Mouse (Mus musculus) heart, embryonic 14.5 days (tissue): ENCODE measurements around the gene Sult3a1. TPM values are rescaled to one million over a fixed set of nuclear protein-coding genes. Genes with fewer than 3 reads are reported as not detected.

Source experiments
- ATAC-seq: fragments of 200-750 bp; cut with Nextera tagmentation; 2 replicates; pipeline ENCODE4 v1.8.0; 2017; ENCODE audit warnings: low read depth, moderate TSS enrichment; ENCODE audit not compliant: insufficient number of reproducible peaks, insufficient read depth, low FRiP score
- H3K27ac ChIP-seq, 2 experiments: fragments of 200-500 bp in 1 of 2; fragments of 300-500 bp in 1 of 2; sonication (generic) in 1 of 2; replicated peaks in 1 of 2; 2 replicates each; pipeline ENCODE4 v1.5.1; 2012 to 2014; ENCODE audit warnings: low read depth in 2 of 2, low read length in 2 of 2, control low read depth in 1 of 2, mild to moderate bottlenecking in 1 of 2, mixed read lengths in 1 of 2; ENCODE audit not compliant: control insufficient read depth in 1 of 2, insufficient read depth in 1 of 2
- H3K27me3 ChIP-seq: fragments of 300-500 bp; sonication (generic); 2 replicates; pipeline ENCODE4 v1.6.1; 2014; ENCODE audit warnings: mild to moderate bottlenecking, low read length, control low read depth; ENCODE audit not compliant: control insufficient read depth, insufficient read depth
- H3K36me3 ChIP-seq: fragments of 300-500 bp; sonication (generic); 2 replicates; pipeline ENCODE4 v1.6.1; 2014; ENCODE audit warnings: mild to moderate bottlenecking, control low read depth, low read length, mixed read lengths; ENCODE audit not compliant: control insufficient read depth, insufficient read depth
- H3K4me1 ChIP-seq, 2 experiments: fragments of 200-500 bp in 1 of 2; fragments of 300-500 bp in 1 of 2; sonication (generic) in 1 of 2; 2 replicates each; pipeline ENCODE4 v1.6.1; 2012 to 2014; ENCODE audit warnings: low read length in 2 of 2, control low read depth in 1 of 2, mixed read lengths in 1 of 2; ENCODE audit not compliant: control insufficient read depth in 2 of 2, insufficient read depth in 2 of 2
- H3K4me2 ChIP-seq: fragments of 300-500 bp; sonication (generic); 2 replicates; pipeline ENCODE4 v1.6.1; 2014; ENCODE audit warnings: mild to moderate bottlenecking, low read length
- H3K4me3 ChIP-seq, 2 experiments: fragments of 200-500 bp in 1 of 2; fragments of 300-500 bp in 1 of 2; sonication (generic) in 1 of 2; 2 replicates each; pipeline ENCODE4 v1.5.1; 2012 to 2014; ENCODE audit warnings: low read length in 2 of 2, mild to moderate bottlenecking in 2 of 2, control low read depth in 1 of 2, low read depth in 1 of 2, moderate library complexity in 1 of 2; ENCODE audit not compliant: control insufficient read depth in 1 of 2, insufficient read depth in 1 of 2
- H3K9ac ChIP-seq: fragments of 300-500 bp; sonication (generic); 2 replicates; pipeline ENCODE4 v1.6.1; 2014; ENCODE audit warnings: mild to moderate bottlenecking, low read length
- H3K9me3 ChIP-seq: fragments of 300-500 bp; sonication (generic); 2 replicates; pipeline ENCODE4 v1.6.1; 2016; ENCODE audit warnings: low read length, control low read depth; ENCODE audit not compliant: control insufficient read depth
- WGBS: fragments of 180-500 bp; shearing (Covaris S2); extraction: QIAGEN DNeasy Blood & Tissue Kit; methylation state at CpG from one replicate; pipeline ENCODE4 v1.1.7; 2014; 5-methylcytosine and 5-hydroxymethylcytosine counted together
- polyA plus RNA-seq: library from polyadenylated mRNA; unstranded; fragments of >200 nt; fragmentation: Nextera tagmentation; extraction: Ambion mirVana; gene quantifications from 2 replicates; pipeline ENCODE4 v1.2.1, GENCODE M21; 2014

Gene Sult3a1
- not detected in 2 replicates for polyA plus RNA-seq

- no peaks in the 10 kb centered on the region for H3K4me1 ChIP-seq
- no peak within 1 kb of the TSS for H3K27ac ChIP-seq
- H3K4me3 ChIP-seq = no peak within 1 kb of the TSS
- H3K9ac ChIP-seq = no peak within 1 kb of the TSS
- ATAC-seq = no peak
- no peaks in the 10 kb centered on the region for H3K27me3 ChIP-seq
- no peaks in the 10 kb centered on the region for H3K9me3 ChIP-seq
- H3K36me3 ChIP-seq = no peaks in the 10 kb centered on the region
- H3K4me2 ChIP-seq = no peak within 1 kb of the TSS
Observed at GRCm38 (mm10) chr10:33857421-33857820, at the start of gene Sult3a1. Gene Sult3a1 (plus strand): TSS chr10:33857721.

GRCm38 (mm10) chr10:33811807-33812206, 45.7 kb upstream of the Sult3a1 start:
- WGBS = 0% methylated on average over 1 of the region's 1 CpGs
- no peak for ATAC-seq
- H3K4me1 ChIP-seq = no peaks in the 10 kb centered on the region
- H3K27me3 ChIP-seq = no peaks in the 10 kb centered on the region
- no peak overlapping the region for H3K9ac ChIP-seq
- no peak overlapping the region for H3K4me3 ChIP-seq
- H3K4me2 ChIP-seq = no peak overlapping the region
- no peaks in the 10 kb centered on the region for H3K36me3 ChIP-seq
- no peaks in the 10 kb centered on the region for H3K9me3 ChIP-seq
- H3K27ac ChIP-seq = no peak overlapping the region

DNA sequence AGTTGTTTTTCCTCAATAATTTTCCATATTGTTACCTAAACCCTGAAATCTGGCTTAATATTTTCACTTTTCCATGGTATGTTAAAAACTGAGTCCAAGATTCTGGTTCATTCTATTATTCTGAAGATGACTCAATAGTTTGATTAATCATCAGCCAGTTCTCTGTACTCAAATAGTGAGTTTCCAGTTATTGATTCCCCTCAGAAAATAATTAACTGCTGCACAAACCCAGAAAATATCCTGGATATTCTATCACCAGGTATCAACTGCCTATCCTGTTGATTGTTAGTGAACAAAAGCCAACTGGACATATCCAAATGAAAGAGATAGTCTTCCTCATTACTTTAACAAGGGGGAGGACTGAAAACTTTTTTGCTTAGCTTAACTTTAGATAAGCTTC, 43.3 kb upstream of the Sult3a1 start:
- H3K36me3 ChIP-seq = no peaks in the 10 kb centered on the region
- no peaks in the 10 kb centered on the region for H3K4me1 ChIP-seq
- H3K9ac ChIP-seq = no peak overlapping the region
- no peak overlapping the region for H3K27ac ChIP-seq
- no peaks in the 10 kb centered on the region for H3K9me3 ChIP-seq
- ATAC-seq = no peak
- no peak overlapping the region for H3K4me2 ChIP-seq
- H3K27me3 ChIP-seq = no peaks in the 10 kb centered on the region
- H3K4me3 ChIP-seq = no peak overlapping the region

DNA sequence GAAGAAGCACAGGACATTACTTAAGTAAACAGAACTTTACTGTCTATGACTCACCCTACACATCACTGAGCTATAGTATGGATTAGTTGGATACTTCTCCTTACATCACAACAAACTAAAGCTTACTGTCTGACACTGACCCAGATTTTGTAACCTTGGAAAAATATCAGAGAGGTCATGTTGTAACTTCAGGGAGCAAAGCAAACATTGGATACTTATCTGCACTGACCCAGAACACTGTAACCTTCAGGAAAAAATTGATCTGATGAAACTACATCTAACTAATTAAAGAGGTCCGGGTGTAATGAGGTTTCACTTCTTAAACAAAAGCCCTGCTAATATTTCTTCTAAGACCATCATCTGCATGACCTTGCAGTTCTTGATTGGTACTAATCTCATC, 40.6 kb upstream of the Sult3a1 start:
- no peak overlapping the region for H3K27ac ChIP-seq
- no peak for ATAC-seq
- no peaks in the 10 kb centered on the region for H3K27me3 ChIP-seq
- H3K4me2 ChIP-seq = no peak overlapping the region
- WGBS = 45% methylated on average over 1 of the region's 1 CpGs
- H3K36me3 ChIP-seq = no peaks in the 10 kb centered on the region
- no peaks in the 10 kb centered on the region for H3K9me3 ChIP-seq
- no peak overlapping the region for H3K4me3 ChIP-seq
- H3K9ac ChIP-seq = no peak overlapping the region
- H3K4me1 ChIP-seq = no peaks in the 10 kb centered on the region

DNA sequence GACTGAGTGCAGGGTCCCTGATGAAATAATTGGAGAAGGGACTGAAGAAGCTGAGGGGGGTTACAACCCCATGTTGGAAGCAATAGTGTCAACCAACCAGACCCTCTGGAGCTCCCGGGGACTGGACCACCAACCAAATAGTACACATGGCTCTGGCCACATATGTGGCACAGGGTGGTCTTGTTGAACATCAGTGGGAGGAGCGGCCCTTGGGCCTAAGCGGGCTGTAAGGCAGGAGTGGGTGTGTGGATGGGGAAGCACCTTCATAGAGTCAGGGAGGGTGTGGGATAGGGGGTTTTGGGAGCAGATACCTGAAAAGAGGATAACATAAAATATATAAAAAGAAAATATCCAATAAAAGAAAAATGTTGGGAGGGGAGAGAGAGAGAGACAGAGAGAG, 36.6 kb upstream of the Sult3a1 start:
- Histone ChIP-seq H3K4me2 (no peak overlapping the region), H3K4me1 (no peaks in the 10 kb centered on the region), H3K9ac (no peak overlapping the region)

GRCm38 (mm10) chr10:33865994-33866393, 8.5 kb downstream of the Sult3a1 start:
- Histone ChIP-seq H3K9me3 (no peaks in the 10 kb centered on the region), H3K27ac (no peak overlapping the region), H3K4me3 (no peak overlapping the region), H3K9ac (no peak overlapping the region), H3K27me3 (no peaks in the 10 kb centered on the region), H3K4me1 (no peaks in the 10 kb centered on the region), H3K4me2 (no peak overlapping the region), H3K36me3 (no peaks in the 10 kb centered on the region)
- ATAC-seq = no peak
- 67% methylated on average over 2 of the region's 2 CpGs for WGBS

More for the DNA sequence above, 36.6 kb upstream of the Sult3a1 start:
- Histone ChIP-seq H3K36me3 (no peaks in the 10 kb centered on the region), H3K4me3 (no peak overlapping the region), H3K27me3 (no peaks in the 10 kb centered on the region), H3K9me3 (no peaks in the 10 kb centered on the region), H3K27ac (no peak overlapping the region)
- ATAC-seq = no peak
- WGBS = 88% methylated on average over 3 of the region's 3 CpGs

GRCm38 (mm10) chr10:33870441-33870840, 12.9 kb downstream of the Sult3a1 start:
- H3K9ac ChIP-seq = no peak overlapping the region
- H3K9me3 ChIP-seq = no peaks in the 10 kb centered on the region
- no peak overlapping the region for H3K4me3 ChIP-seq
- H3K4me1 ChIP-seq = no peaks in the 10 kb centered on the region
- H3K4me2 ChIP-seq = no peak overlapping the region
- no peak overlapping the region for H3K27ac ChIP-seq
- no peaks in the 10 kb centered on the region for H3K27me3 ChIP-seq
- no peaks in the 10 kb centered on the region for H3K36me3 ChIP-seq
- no peak for ATAC-seq
- WGBS = 10% methylated on average over 1 of the region's 1 CpGs

DNA sequence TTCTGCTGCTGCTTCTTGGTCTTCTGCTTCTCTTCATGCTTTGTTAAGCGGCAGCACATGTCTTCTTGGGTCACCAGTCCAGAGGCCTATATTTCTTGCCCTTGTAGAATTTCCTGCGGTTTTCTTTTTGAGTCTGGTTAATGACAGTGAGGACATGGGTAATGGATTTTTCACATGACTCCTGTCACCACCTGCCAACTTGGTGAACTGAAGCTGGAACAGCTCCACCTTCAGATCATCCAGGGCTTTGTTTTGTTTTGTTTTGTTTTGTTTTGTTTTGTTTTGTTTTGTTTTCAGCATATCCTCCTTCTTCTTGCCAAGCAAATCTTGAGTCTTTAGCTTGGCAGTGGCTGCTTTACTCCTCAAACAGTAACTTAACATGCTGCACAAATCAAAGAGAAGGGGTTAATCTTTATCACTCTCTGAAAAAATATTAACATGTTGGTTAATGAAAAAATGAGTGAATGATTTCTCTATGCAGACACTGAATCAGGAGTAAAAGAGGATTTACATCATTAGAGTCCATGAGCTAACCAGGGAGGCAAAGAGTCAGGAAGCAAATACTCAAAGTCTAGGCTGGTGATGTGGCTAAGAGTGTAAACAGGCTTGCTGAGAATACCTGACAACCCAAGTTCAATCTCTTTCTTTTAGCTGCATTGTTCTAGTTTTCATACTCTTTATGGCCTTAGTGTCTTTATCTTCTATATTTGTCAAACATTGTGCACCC, 15.3 kb downstream of the Sult3a1 start:
- ATAC-seq = no peak
- WGBS = 79% methylated on average over 2 of the region's 2 CpGs
- H3K27me3 ChIP-seq = no peaks in the 10 kb centered on the region
- no peaks in the 10 kb centered on the region for H3K36me3 ChIP-seq
- H3K27ac ChIP-seq = no peak overlapping the region
- no peaks in the 10 kb centered on the region for H3K4me1 ChIP-seq
- H3K4me3 ChIP-seq = no peak overlapping the region
- no peak overlapping the region for H3K4me2 ChIP-seq
- H3K9me3 ChIP-seq = no peaks in the 10 kb centered on the region
- no peak overlapping the region for H3K9ac ChIP-seq
